Mouse (Mus musculus) embryonic fibroblast, embryonic 13.5 days (primary cell): ENCODE measurements around the gene Fh1.

ENCODE experiments used
- CTCF ChIP-seq: IDR thresholded peaks from 2 replicates; pipeline ENCODE4 v1.5.1; 2011; ENCODE audit warnings: mild to moderate bottlenecking, control low read depth, low read length, moderate library complexity, borderline replicate concordance; ENCODE audit not compliant: insufficient read depth
- POLR2A ChIP-seq: IDR thresholded peaks from 2 replicates; pipeline ENCODE4 v1.6.1; 2011; ENCODE audit warnings: low read depth, mild to moderate bottlenecking, control low read depth, low read length, moderate library complexity

DNA sequence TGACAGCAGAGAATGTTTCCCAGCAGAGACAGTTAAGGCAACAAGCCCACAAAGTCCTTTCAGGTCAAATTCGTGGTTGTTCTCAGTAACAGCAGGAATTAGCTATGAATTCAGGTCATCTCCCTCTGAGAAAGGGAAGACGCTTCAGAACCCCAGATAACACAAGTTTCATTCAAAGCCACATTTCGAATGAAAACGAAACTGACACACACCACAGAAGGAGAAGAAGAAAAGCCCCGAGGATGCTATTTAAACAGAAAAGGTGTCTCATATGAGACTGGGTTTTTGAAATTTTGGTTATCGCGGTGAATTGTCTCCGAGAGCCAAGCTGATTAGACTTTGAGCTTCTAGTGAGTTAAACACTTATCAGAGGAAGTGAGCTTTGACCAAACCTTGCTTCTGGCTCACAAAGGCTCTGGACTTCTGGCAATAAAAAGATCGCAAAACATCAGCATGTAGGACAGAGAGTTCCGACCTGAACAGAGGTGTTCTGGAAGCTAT lies 6.3 kb upstream of the Fh1 start:
- TF ChIP-seq CTCF (no peak), POLR2A (no peak)
